ENCODE assay signal across 16 mouse cellular contexts in genomic region chr13:44788352-44789125, GRCm38 (mm10).
"Had no signal": no experiment of that assay in that cellular context is flagged by ENCODE, and none has a peak within 500 bp of the region (broad histone marks: within the 10 kb centered on the region; RNA-seq: fewer than 3 reads in every experiment).

No protein-coding gene starts in this region.

- H3K9me3 ChIP-seq: limb, embryonic 10.5 days; liver, embryonic 15.5 days; midbrain, embryonic 15.5 days; neural tube, embryonic 13.5 days; stomach, embryonic 15.5 days had no signal

- H3K9ac ChIP-seq: liver, embryonic 15.5 days; midbrain, embryonic 15.5 days; neural tube, embryonic 13.5 days; stomach, embryonic 15.5 days had no signal

- H3K36me3 ChIP-seq: limb, embryonic 10.5 days; liver, embryonic 15.5 days; midbrain, embryonic 15.5 days; neural tube, embryonic 13.5 days; stomach, embryonic 15.5 days had no signal

- H3K4me2 ChIP-seq: liver, embryonic 11.5 days; liver, embryonic 15.5 days; midbrain, embryonic 11.5 days; midbrain, embryonic 15.5 days; neural tube, embryonic 13.5 days; stomach, embryonic 15.5 days had no signal

- H3K27me3 ChIP-seq: liver, embryonic 15.5 days; midbrain, embryonic 15.5 days; neural tube, embryonic 13.5 days; stomach, embryonic 15.5 days had no signal

- H3K27ac ChIP-seq: limb, embryonic 10.5 days; liver, embryonic 15.5 days; midbrain, embryonic 15.5 days; neural tube, embryonic 13.5 days; stomach, embryonic 15.5 days had no signal

- H3K4me3 ChIP-seq: limb, embryonic 10.5 days; liver, embryonic 15.5 days; midbrain, embryonic 15.5 days; neural tube, embryonic 13.5 days; stomach, embryonic 15.5 days had no signal

- DNase-seq: kidney, postnatal 14 days; lung, adult 2 months; lung, postnatal 36 days; retina, postnatal 1 day; right cerebral cortex, postnatal 4 days; spleen, adult 18-20 months; thymus, adult 2 months; thymus, postnatal 25 days had no signal

- ATAC-seq: lung, postnatal 0 days; midbrain, embryonic 15.5 days had no signal
